Mouse (Mus musculus) hindbrain, embryonic 11.5 days (tissue): Measurements from ENCODE around the gene Ccdc191. TPM values are rescaled to one million over a fixed set of nuclear protein-coding genes. Genes with fewer than 3 reads are reported as not detected.

Experiments used
- polyA plus RNA-seq: library from polyadenylated mRNA; unstranded; fragments of >200 nt; fragmentation: Nextera tagmentation; extraction: Ambion mirVana; gene quantifications from 2 replicates; pipeline ENCODE4 v1.2.1, GENCODE M21; 2014

Gene Ccdc191
- polyA plus RNA-seq, 1 experiment from 2014 or later: 18.4 TPM

Other genes starting within 250 kb of the Ccdc191 start
- not detected in 2 replicates for gene Tigit, start 225.7 kb upstream of the Ccdc191 start, polyA plus RNA-seq
- gene Drd3, start 135.8 kb upstream of the Ccdc191 start, polyA plus RNA-seq: not detected in 2 replicates
- gene Qtrt2, start 37.0 kb downstream of the Ccdc191 start, polyA plus RNA-seq: 35.9 and 42.2 TPM in 2 replicates
- gene Zdhhc23, start 90.0 kb downstream of the Ccdc191 start, polyA plus RNA-seq: 0.28 and 1.3 TPM in 2 replicates
- gene Gramd1c, start 173.5 kb downstream of the Ccdc191 start, polyA plus RNA-seq: 3.3 and 4.3 TPM in 2 replicates
- gene Atp6v1a, start 249.9 kb downstream of the Ccdc191 start, polyA plus RNA-seq: 73.9 and 82.8 TPM in 2 replicates